Mouse (Mus musculus): ENCODE results near the gene Bet1.

DNA sequence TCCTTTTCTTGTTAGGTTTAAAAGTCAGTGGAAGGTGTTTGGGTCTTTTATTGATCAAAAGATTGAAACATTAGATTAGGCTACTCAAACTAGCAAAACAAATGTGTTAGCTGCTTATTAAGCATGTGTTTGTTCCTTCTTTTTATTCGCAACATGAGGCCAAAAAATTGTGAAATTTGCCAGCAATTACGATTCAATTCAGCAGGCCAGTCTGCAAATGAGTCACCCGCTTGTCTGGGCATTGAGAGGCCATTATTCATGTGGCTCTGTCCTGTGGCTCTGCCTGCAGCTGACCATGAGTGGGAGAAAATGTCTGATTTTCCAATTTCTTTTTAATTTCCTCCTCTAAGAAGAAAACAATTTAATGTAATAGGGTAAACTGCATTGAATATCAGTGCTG, 55.8 kb downstream of the Bet1 start:
- TF ChIP-seq CTCF (IDR thresholded peaks at IDR 0.05; ENCODE audit: extremely low read depth, insufficient read depth, low read length) (no peak), POLR2A (IDR thresholded peaks at IDR 0.05; ENCODE audit: extremely low read depth, insufficient read depth, low read length) (no peak)

Measured in cortical plate, adult 2 months (tissue).